Mouse (Mus musculus): ENCODE measurements around the gene Calm3. TPM values are rescaled to one million over a fixed set of nuclear protein-coding genes. Genes with fewer than 3 reads are reported as not detected.

Calm3 gene
- polyA plus RNA-seq, 1 experiment from 2014 or later, result 391 TPM

- Histone ChIP-seq H3K36me3 (peaks cover 6% of the 10 kb centered on the region; the same call in 1 of the 2 replicates), H3K4me1 (replicated peaks) (peaks cover 31% of the 10 kb centered on the region), H3K9me3 (no peaks in the 10 kb centered on the region), H3K4me2 (peak overlapping the region; percentile 56), H3K27me3 (peaks cover 16% of the 10 kb centered on the region; the same call in 1 of the 2 replicates), H3K9ac (no peak overlapping the region), H3K4me3 (no peak overlapping the region), H3K27ac (replicated peaks) (no peak overlapping the region)
- 48% methylated on average over 9 of the region's 9 CpGs for WGBS
- ATAC-seq (ENCODE audit: low FRiP score, low read depth), result peak; percentile 17; the same call in 1 of the 2 replicates
These were observed 31.6 kb downstream of the Calm3 start for GRCm38 (mm10) chr7:16892352-16892730.

DNA sequence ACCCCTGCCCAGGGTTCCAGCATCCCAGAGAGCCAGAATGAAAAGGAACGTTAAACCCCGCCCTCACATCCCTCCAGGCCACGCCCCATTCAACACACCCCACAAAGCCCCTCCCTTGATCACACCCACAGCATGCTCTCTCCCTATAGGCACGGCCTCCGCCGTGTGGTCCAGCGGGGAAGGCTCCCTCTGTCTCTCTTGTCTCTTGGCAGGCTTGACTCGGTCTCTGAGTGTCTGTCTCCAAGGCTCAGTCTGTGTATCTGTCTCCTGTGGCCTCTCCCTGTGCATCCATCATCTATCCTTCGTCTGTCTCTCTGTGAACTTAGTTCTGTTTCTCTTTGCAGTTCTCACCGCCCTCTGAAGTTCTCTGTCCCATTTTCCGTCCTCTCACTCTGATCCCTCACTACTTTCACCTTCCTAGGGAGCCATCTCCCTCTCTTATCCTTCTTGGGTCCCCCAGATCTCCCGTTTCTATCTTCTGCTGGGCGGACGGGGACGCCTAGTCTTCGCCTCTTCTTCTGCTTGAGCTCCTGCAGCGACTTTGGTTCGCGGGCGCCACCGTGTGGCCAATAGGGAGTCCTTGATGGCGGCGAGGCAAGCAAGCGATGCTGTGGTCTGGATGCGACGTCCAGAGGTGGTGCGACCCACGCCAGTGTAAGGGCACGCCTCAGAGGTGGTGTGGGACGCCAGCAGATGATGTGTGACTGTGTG is 32.1 kb downstream of the Calm3 start, which contains the start of gene Gng8:
Gene Gng8 (plus strand): TSS at position 146 of the 711 bp plus-strand sequence.
- peaks cover 31% of the 10 kb centered on the region for H3K4me1 ChIP-seq (replicated peaks)
- H3K9ac ChIP-seq, result peak within 1 kb of the TSS; percentile 23; the same call in 1 of the 2 replicates
- peak; percentile 68 for ATAC-seq (ENCODE audit: low FRiP score, low read depth)
- WGBS, result under 1% methylated on average over 30 of the region's 30 CpGs
- H3K27ac ChIP-seq (replicated peaks), result 0 out of 2 replicates have a peak within 1 kb of the TSS, but pooled peaks have one; percentile 1
- H3K4me3 ChIP-seq, result peak within 1 kb of the TSS; percentile 28
- peak within 1 kb of the TSS; percentile 56 for H3K4me2 ChIP-seq
- H3K27me3 ChIP-seq, result peaks cover 16% of the 10 kb centered on the region; the same call in 1 of the 2 replicates
- no peaks in the 10 kb centered on the region for H3K9me3 ChIP-seq
- peaks cover 8% of the 10 kb centered on the region; the same call in 1 of the 2 replicates for H3K36me3 ChIP-seq

DNA sequence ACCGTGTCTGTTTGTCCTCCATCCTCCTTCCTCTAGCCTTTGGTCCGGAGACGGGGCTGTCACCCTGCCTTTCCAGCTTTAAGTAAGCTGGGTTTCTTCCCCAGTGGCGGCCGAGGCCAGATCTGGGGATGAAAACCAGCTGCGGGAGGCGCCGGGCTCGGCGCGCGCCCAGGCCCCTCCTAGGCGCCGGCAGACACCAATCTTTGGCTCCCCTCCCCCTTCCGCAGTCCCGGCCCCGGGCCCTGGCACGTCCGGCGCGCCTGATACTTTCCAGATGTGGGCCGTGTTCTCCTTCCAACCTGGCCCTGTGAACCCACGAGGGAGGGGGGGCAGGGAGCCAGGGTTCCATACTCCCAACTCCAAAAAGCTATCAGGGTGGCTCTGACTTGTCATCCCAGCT is 33.0 kb downstream of the Calm3 start:
- Histone ChIP-seq H3K27me3 (peaks cover 20% of the 10 kb centered on the region; the same call in 1 of the 2 replicates), H3K4me1 (replicated peaks) (peaks cover 31% of the 10 kb centered on the region), H3K9me3 (no peaks in the 10 kb centered on the region), H3K27ac (replicated peaks) (no peak overlapping the region), H3K4me3 (no peak overlapping the region), H3K4me2 (peak overlapping the region; percentile 56; the same call in 1 of the 2 replicates), H3K36me3 (peaks cover 14% of the 10 kb centered on the region; the same call in 1 of the 2 replicates), H3K9ac (no peak overlapping the region)
- 2% methylated on average over 23 of the region's 23 CpGs for WGBS
- ATAC-seq (ENCODE audit: low FRiP score, low read depth), result no peak

DNA sequence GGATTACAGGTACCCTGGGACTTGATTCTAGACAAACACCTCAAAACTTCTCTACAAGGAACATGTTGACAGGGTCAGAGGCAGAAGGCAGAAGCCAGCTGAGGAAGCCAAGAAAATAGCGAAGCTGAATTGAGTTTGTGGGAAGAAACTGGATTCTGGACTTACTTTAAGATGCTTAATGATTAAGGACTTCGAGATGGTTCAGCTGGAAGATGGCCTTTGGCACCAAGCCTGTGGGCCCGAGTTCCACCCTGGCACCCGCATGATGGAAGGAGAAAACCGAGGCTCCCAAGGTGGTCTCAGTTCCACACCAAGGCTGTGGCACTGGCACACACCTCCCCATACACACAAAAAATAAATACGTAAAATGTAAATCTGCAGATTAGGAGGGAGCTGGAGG is 33.4 kb downstream of the Calm3 start:
- Histone ChIP-seq H3K27me3 (peaks cover 20% of the 10 kb centered on the region; the same call in 1 of the 2 replicates), H3K9ac (no peak overlapping the region), H3K27ac (replicated peaks) (no peak overlapping the region), H3K4me1 (replicated peaks) (peaks cover 30% of the 10 kb centered on the region), H3K36me3 (peaks cover 18% of the 10 kb centered on the region), H3K4me2 (peak overlapping the region; percentile 56; the same call in 1 of the 2 replicates), H3K9me3 (no peaks in the 10 kb centered on the region), H3K4me3 (no peak overlapping the region)
- no peak for ATAC-seq (ENCODE audit: low FRiP score, low read depth)
- WGBS, result 49% methylated on average over 6 of the region's 6 CpGs

GRCm38 (mm10) chr7:16885905-16886304 is 38.0 kb downstream of the Calm3 start:
- no peak overlapping the region for H3K4me3 ChIP-seq
- WGBS, result 45% methylated on average over 59 of the region's 59 CpGs

GRCm38 (mm10) chr7:16885271-16885776 is 38.6 kb downstream of the Calm3 start:
- H3K27ac ChIP-seq (replicated peaks), result no peak overlapping the region
- peak overlapping the region; percentile 19 for H3K4me3 ChIP-seq
- H3K9ac ChIP-seq, result no peak overlapping the region
- H3K4me1 ChIP-seq (replicated peaks), result peaks cover 5% of the 10 kb centered on the region
- no peaks in the 10 kb centered on the region for H3K9me3 ChIP-seq
- WGBS, result 11% methylated on average over 73 of the region's 95 CpGs
- peaks cover 29% of the 10 kb centered on the region for H3K27me3 ChIP-seq
- peak overlapping the region; percentile 26 for H3K4me2 ChIP-seq
- no peak for ATAC-seq (ENCODE audit: low FRiP score, low read depth)
- peaks cover 37% of the 10 kb centered on the region for H3K36me3 ChIP-seq

More at GRCm38 (mm10) chr7:16885905-16886304, 38.0 kb downstream of the Calm3 start:
- Histone ChIP-seq H3K27ac (replicated peaks) (no peak overlapping the region), H3K4me1 (replicated peaks) (peaks cover 2% of the 10 kb centered on the region), H3K9me3 (no peaks in the 10 kb centered on the region), H3K27me3 (peaks cover 30% of the 10 kb centered on the region), H3K4me2 (no peak overlapping the region), H3K9ac (no peak overlapping the region), H3K36me3 (peaks cover 37% of the 10 kb centered on the region)
- ATAC-seq (ENCODE audit: low FRiP score, low read depth), result no peak

DNA sequence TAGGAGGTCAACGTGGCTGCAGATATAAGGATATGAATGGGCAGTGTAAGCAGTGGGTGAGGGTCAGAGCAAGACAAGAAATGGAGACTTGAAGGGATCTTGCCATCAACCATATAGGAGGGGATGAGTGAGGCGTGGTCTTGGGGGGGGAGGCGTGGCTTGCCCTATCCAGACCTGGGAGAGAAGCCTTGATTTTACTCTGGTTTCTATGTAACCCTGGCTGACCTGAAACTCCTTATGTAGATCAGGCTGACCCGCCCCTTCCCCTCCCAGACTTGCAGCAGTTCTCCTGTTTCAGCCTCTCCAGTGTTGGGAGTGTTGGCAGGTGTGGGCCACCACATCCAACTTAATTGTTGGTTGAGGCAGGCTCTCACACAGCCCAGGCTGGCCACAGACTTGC is 39.6 kb downstream of the Calm3 start:
- Histone ChIP-seq H3K4me2 (no peak overlapping the region), H3K4me1 (replicated peaks) (peaks cover 9% of the 10 kb centered on the region), H3K9me3 (no peaks in the 10 kb centered on the region), H3K36me3 (peaks cover 37% of the 10 kb centered on the region), H3K4me3 (no peak overlapping the region), H3K27me3 (peaks cover 26% of the 10 kb centered on the region), H3K27ac (replicated peaks) (no peak overlapping the region), H3K9ac (no peak overlapping the region)
- WGBS, result 61% methylated on average over 4 of the region's 4 CpGs
- ATAC-seq (ENCODE audit: low FRiP score, low read depth), result no peak

- no peak for ATAC-seq (ENCODE audit: low FRiP score, low read depth)
- H3K36me3 ChIP-seq, result peaks cover 37% of the 10 kb centered on the region
- no peak overlapping the region for H3K4me3 ChIP-seq
- H3K4me2 ChIP-seq, result no peak overlapping the region
- 93% methylated on average over 6 of the region's 6 CpGs for WGBS
- peaks cover 23% of the 10 kb centered on the region for H3K27me3 ChIP-seq
- no peak overlapping the region for H3K9ac ChIP-seq
- H3K9me3 ChIP-seq, result no peaks in the 10 kb centered on the region
- peaks cover 9% of the 10 kb centered on the region for H3K4me1 ChIP-seq (replicated peaks)
- H3K27ac ChIP-seq (replicated peaks), result no peak overlapping the region
These were observed 40.8 kb downstream of the Calm3 start for GRCm38 (mm10) chr7:16883162-16883561.

GRCm38 (mm10) chr7:16880615-16881014 is 43.3 kb downstream of the Calm3 start:
- no peak overlapping the region for H3K4me3 ChIP-seq
- no peak for ATAC-seq (ENCODE audit: low FRiP score, low read depth)
- no peak overlapping the region for H3K4me2 ChIP-seq
- peaks cover 20% of the 10 kb centered on the region for H3K36me3 ChIP-seq
- no peak overlapping the region for H3K27ac ChIP-seq (replicated peaks)
- no peak overlapping the region for H3K9ac ChIP-seq
- peaks cover 19% of the 10 kb centered on the region for H3K27me3 ChIP-seq
- 16% methylated on average over 5 of the region's 5 CpGs for WGBS
- H3K4me1 ChIP-seq (replicated peaks), result peaks cover 27% of the 10 kb centered on the region
- no peaks in the 10 kb centered on the region for H3K9me3 ChIP-seq

DNA sequence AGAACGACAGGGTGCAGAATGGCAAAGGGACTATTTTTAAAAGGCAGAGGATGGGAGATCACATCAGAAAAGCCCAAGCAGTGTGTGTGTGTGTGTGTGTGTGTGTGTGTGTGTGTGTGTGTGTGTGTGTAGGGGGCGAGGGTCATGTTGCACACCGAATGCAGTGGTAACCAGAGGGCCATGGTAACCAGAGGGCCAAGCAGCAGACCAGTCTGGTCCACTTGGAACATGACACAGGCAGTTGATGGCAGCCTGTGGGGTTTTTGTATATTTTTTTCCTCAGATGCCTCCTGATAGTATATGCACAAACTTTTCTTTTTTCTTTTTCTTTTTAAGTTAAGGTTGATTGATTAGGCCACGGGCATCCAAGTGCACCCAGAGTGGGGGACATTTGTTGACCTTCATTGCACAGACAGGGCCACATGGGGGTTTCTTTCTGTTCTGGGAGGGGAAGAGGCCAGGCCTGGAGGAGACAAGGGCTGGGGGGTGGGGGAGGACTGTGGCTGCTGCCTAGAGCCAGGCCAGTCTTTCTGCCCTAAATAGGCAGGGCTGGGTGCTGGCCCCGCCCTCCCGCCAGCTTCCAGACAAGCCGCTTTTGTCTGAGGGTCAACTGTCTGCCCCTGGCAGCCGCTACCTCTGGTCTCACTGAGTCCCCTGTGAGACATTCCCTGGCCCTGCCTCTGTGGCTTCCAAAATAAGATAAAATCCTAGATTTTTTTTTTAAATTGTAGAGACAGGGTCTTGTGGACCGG is 43.9 kb downstream of the Calm3 start:
- Histone ChIP-seq H3K4me1 (replicated peaks) (peaks cover 28% of the 10 kb centered on the region), H3K4me3 (no peak overlapping the region), H3K36me3 (peaks cover 15% of the 10 kb centered on the region), H3K27ac (replicated peaks) (no peak overlapping the region), H3K4me2 (no peak overlapping the region), H3K27me3 (peaks cover 19% of the 10 kb centered on the region), H3K9me3 (no peaks in the 10 kb centered on the region), H3K9ac (no peak overlapping the region)
- 22% methylated on average over 9 of the region's 9 CpGs for WGBS
- no peak for ATAC-seq (ENCODE audit: low FRiP score, low read depth)

DNA sequence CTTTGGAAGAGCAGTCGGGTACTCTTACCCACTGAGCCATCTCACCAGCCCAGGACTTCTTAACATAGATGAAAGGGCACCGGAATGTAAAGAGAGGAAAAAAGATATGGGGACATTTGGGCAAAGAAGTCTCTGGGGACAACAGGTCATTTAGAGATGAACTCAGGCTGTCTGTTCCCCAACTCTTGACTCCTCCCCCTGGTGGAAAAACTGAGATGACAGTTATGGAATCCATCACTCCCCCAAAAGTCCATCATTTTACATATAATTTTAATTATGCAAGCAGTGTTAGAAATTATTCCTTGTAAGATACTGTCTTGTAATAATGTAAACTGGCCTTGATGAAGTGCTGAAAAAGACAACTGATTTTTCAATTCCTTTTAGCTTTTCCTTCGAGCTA is 46.2 kb downstream of the Calm3 start:
- no peak overlapping the region for H3K27ac ChIP-seq (replicated peaks)
- no peaks in the 10 kb centered on the region for H3K27me3 ChIP-seq
- 85% methylated on average over 3 of the region's 3 CpGs for WGBS
- peaks cover 33% of the 10 kb centered on the region for H3K4me1 ChIP-seq (replicated peaks)
- H3K4me3 ChIP-seq, result no peak overlapping the region
- no peak for ATAC-seq (ENCODE audit: low FRiP score, low read depth)
- no peak overlapping the region for H3K9ac ChIP-seq
- H3K36me3 ChIP-seq, result peaks cover 3% of the 10 kb centered on the region
- H3K4me2 ChIP-seq, result no peak overlapping the region
- H3K9me3 ChIP-seq, result no peaks in the 10 kb centered on the region

DNA sequence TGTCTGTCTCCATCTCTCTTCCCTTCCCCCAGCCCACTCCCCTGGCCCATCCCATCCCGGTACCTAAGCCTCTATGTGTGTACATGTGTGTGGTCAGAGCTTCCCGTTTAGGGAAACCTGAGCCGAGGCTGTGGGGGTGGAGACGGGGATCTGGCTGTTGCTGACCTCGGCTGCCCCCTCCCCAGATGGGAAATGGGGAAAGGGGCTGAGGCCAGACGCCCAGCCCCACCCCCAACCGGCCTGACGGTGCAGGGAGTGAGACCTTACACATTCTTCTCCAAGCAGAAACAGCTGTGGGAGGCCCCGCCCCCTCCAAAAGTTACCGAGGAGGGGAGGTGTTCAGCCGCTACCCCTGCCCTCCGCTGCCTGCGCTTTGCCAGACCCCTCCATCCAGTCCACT is 47.3 kb downstream of the Calm3 start:
- no peaks in the 10 kb centered on the region for H3K27me3 ChIP-seq
- no peak for ATAC-seq (ENCODE audit: low FRiP score, low read depth)
- WGBS, result 5% methylated on average over 13 of the region's 13 CpGs

More for the DNA sequence above, 47.3 kb downstream of the Calm3 start:
- Histone ChIP-seq H3K36me3 (no peaks in the 10 kb centered on the region; the same call in 1 of the 2 replicates), H3K9ac (peak overlapping the region; percentile 80; the same call in 1 of the 2 replicates), H3K9me3 (no peaks in the 10 kb centered on the region), H3K4me1 (replicated peaks) (peaks cover 33% of the 10 kb centered on the region), H3K4me2 (peak overlapping the region; percentile 80), H3K27ac (replicated peaks) (no peak overlapping the region), H3K4me3 (peak overlapping the region; percentile 74)
